Mouse (Mus musculus) retina, embryonic 14.5 days (tissue): Measurements from ENCODE around the gene Tenm4.

Experiments
- DNase-seq: peaks from one replicate; pipeline ENCODE4 v3.0.0-alpha.2; 2015; ENCODE audit warnings: low spot score

Gene Tenm4

GRCm38 (mm10) chr7:96852781-96853180 is 681.7 kb downstream of the Tenm4 start:
- no peak for DNase-seq

GRCm38 (mm10) chr7:96855867-96856406 is 684.9 kb downstream of the Tenm4 start:
- no peak for DNase-seq

GRCm38 (mm10) chr7:96856518-96856917 is 685.5 kb downstream of the Tenm4 start:
- no peak for DNase-seq

- DNase-seq, result no peak
Observed at GRCm38 (mm10) chr7:96859077-96859476, 688.0 kb downstream of the Tenm4 start.

GRCm38 (mm10) chr7:96859684-96860083 is 688.6 kb downstream of the Tenm4 start:
- no peak for DNase-seq

GRCm38 (mm10) chr7:96860650-96861049 is 689.6 kb downstream of the Tenm4 start:
- no peak for DNase-seq

- DNase-seq, result peak; percentile 53
Observed at GRCm38 (mm10) chr7:96864894-96865722, 694.1 kb downstream of the Tenm4 start.

- DNase-seq, result no peak
Observed at GRCm38 (mm10) chr7:96869079-96869810, 698.2 kb downstream of the Tenm4 start.

GRCm38 (mm10) chr7:96870473-96870872 is 699.4 kb downstream of the Tenm4 start:
- no peak for DNase-seq

- DNase-seq, result peak; percentile 64
Observed at GRCm38 (mm10) chr7:96871031-96871430, 700.0 kb downstream of the Tenm4 start.

- DNase-seq, result no peak
Observed at GRCm38 (mm10) chr7:96878511-96879276, 707.6 kb downstream of the Tenm4 start.

GRCm38 (mm10) chr7:96879593-96879992 is 708.5 kb downstream of the Tenm4 start:
- no peak for DNase-seq

- no peak for DNase-seq
Observed at GRCm38 (mm10) chr7:96880221-96880944, 709.3 kb downstream of the Tenm4 start.

GRCm38 (mm10) chr7:96883297-96883696 is 712.3 kb downstream of the Tenm4 start:
- no peak for DNase-seq

GRCm38 (mm10) chr7:96887088-96887654 is 716.1 kb downstream of the Tenm4 start:
- no peak for DNase-seq

- no peak for DNase-seq
Observed at GRCm38 (mm10) chr7:96889061-96890034, 718.3 kb downstream of the Tenm4 start.

- DNase-seq, result no peak
Observed at GRCm38 (mm10) chr7:96890035-96890621, 719.1 kb downstream of the Tenm4 start.

GRCm38 (mm10) chr7:96890987-96891386 is 719.9 kb downstream of the Tenm4 start:
- DNase-seq, result no peak

GRCm38 (mm10) chr7:96899036-96899569 is 728.1 kb downstream of the Tenm4 start:
- no peak for DNase-seq
